Mouse (Mus musculus): Measurements from ENCODE around the gene Ncf4. TPM values are rescaled to one million over a fixed set of nuclear protein-coding genes. Genes with fewer than 3 reads are reported as not detected.
"Not testable (repeated sequence)": the region's sequence is repeated elsewhere in the genome, so short reads cannot be mapped to it uniquely, and the experiment has no call there.

Gene Ncf4
- polyA plus RNA-seq, 1 experiment from 2014 or later, result 3.1 TPM

DNA sequence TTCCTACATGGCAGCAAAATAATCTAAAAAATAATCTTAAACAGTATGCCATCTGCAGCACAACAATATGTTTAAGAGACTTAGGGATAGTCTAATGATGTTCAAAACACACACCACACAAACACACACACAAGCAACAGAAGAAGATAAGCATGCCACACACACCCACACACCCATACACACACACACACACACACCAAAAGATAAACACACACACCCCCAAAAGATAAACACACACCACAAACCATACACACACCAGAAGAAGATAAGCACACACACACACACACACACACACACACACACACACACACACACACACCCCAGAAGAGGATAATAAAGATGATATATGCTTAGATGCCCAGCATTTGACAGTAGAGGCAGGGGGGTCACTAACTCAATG lies 26.6 kb downstream of the Ncf4 start:
- no peaks in the 10 kb centered on the region for H3K9me3 ChIP-seq (ENCODE audit: low read length)
- no peak overlapping the region for H3K9ac ChIP-seq (replicated peaks; ENCODE audit: low read length)
- no peak overlapping the region for H3K4me3 ChIP-seq (ENCODE audit: low read length)
- no peaks in the 10 kb centered on the region for H3K27me3 ChIP-seq (ENCODE audit: insufficient read depth, low read length)
- no peaks in the 10 kb centered on the region for H3K4me1 ChIP-seq (ENCODE audit: insufficient read depth, low read length)
- H3K27ac ChIP-seq (ENCODE audit: low read length), result no peak overlapping the region
- no peak overlapping the region for H3K4me2 ChIP-seq (replicated peaks; ENCODE audit: low read depth, low read length)
- no peak for ATAC-seq (ENCODE audit: low FRiP score, low TSS enrichment)
- H3K36me3 ChIP-seq (ENCODE audit: insufficient read depth, low read length), result no peaks in the 10 kb centered on the region

DNA sequence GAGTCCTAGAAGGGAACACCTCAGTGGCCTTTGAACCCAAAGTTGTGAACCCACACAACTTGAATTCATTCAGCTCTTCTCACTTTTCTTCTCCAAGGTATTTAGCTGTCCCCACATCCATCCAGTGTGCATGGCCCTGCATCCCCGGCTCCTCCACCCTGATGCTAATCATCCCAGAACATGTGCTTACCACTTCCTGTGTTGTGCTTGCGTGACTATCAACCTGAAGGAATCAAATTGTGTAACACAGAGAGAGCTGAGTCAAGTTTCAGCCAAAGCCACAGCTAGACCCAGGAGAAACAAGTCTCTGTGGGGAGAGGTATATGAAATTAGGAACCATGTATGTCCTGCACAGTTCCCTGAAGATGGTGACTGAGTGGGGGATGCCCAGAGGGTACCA lies 33.7 kb downstream of the Ncf4 start:
- 60% methylated on average over 2 of the region's 2 CpGs for WGBS
- no peaks in the 10 kb centered on the region for H3K27me3 ChIP-seq (ENCODE audit: insufficient read depth, low read length)
- no peak overlapping the region for H3K27ac ChIP-seq (ENCODE audit: low read length)
- no peak for ATAC-seq (ENCODE audit: low FRiP score, low TSS enrichment)
- no peaks in the 10 kb centered on the region for H3K4me1 ChIP-seq (ENCODE audit: insufficient read depth, low read length)
- no peaks in the 10 kb centered on the region for H3K9me3 ChIP-seq (ENCODE audit: low read length)
- H3K36me3 ChIP-seq (ENCODE audit: insufficient read depth, low read length), result no peaks in the 10 kb centered on the region
- no peak overlapping the region for H3K4me3 ChIP-seq (ENCODE audit: low read length)
- H3K4me2 ChIP-seq (replicated peaks; ENCODE audit: low read depth, low read length), result no peak overlapping the region
- H3K9ac ChIP-seq (replicated peaks; ENCODE audit: low read length), result no peak overlapping the region

DNA sequence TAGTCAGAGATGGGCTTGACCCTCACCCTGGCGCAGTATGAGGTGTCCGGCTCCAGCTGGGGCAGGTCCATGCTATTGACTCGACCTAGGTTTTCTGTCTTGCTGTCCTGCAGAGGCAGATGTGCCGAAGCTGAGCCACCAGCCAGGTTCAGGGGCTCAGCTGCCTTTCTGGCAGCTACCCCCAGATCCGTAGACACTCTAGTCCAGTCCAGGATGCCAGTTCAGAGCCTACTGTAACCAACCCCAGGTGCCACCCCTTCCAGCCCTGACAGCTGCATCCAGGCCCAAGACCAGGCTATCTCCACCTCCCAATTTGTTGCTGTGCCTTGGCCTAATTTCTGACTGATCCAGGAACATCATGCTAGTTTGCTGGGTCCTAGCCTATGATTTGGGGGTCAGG lies 43.3 kb downstream of the Ncf4 start:
- H3K4me1 ChIP-seq (ENCODE audit: insufficient read depth, low read length), result peaks cover 3% of the 10 kb centered on the region; the same call in 1 of the 2 replicates
- H3K9ac ChIP-seq (replicated peaks; ENCODE audit: low read length), result no peak overlapping the region
- no peak overlapping the region for H3K27ac ChIP-seq (ENCODE audit: low read length)
- H3K9me3 ChIP-seq (ENCODE audit: low read length), result no peaks in the 10 kb centered on the region
- no peak for ATAC-seq (ENCODE audit: low FRiP score, low TSS enrichment)
- H3K4me2 ChIP-seq (replicated peaks; ENCODE audit: low read depth, low read length), result no peak overlapping the region
- no peaks in the 10 kb centered on the region for H3K27me3 ChIP-seq (ENCODE audit: insufficient read depth, low read length)
- H3K36me3 ChIP-seq (ENCODE audit: insufficient read depth, low read length), result no peaks in the 10 kb centered on the region
- no peak overlapping the region for H3K4me3 ChIP-seq (ENCODE audit: low read length)
- whole genome bisulfite sequencing, result 79% methylated on average over 5 of the region's 5 CpGs

DNA sequence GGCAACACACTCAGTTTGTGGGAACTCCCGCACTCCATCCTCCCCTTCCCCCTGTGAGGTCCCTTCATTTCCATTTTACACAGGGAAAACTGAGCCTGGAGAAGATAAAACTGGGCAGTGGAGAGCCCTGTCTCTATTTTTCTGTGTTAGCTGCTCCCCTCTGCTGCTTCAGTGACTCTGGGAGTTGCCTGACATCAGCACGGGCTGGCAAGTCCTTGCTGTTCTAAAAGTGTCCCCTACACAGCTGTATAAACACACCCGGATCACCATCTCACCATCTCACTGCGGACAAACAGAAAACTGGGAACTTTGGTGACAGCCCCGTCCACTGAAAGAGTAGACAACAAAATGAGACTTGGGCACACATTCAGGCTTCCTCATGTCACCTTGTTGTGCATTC lies 45.2 kb downstream of the Ncf4 start:
- ATAC-seq (ENCODE audit: low FRiP score, low TSS enrichment), result 0 out of 2 replicates have a peak, but pooled peaks have one; percentile 53
- H3K9ac ChIP-seq (replicated peaks; ENCODE audit: low read length); H3K4me1 ChIP-seq (ENCODE audit: insufficient read depth, low read length); H3K9me3 ChIP-seq (ENCODE audit: low read length); H3K36me3 ChIP-seq (ENCODE audit: insufficient read depth, low read length); H3K4me2 ChIP-seq (replicated peaks; ENCODE audit: low read depth, low read length); H3K4me3 ChIP-seq (ENCODE audit: low read length); H3K27me3 ChIP-seq (ENCODE audit: insufficient read depth, low read length); H3K27ac ChIP-seq (ENCODE audit: low read length): not testable (repeated sequence)
- WGBS, result 24% methylated on average over 5 of the region's 5 CpGs

DNA sequence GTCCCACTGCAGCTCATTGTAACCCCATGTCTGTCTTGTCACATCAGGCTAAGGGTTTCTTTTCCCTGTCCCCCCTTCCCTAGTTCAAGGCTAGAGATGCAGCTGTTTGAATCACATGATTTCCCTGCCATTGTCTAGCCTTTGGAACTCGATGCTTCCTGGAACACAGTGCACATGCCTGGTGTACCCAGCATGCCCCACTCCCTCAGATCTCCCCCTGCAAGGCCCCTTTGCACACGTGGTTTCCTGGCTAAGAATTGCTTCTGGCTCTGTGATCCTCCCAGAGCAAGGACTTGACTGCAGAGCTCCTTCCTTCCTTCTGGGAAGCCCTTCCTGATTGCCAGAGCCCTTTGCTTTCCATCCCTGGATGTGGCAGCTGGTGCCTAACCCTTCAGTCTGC lies 48.6 kb downstream of the Ncf4 start:
- H3K4me2 ChIP-seq (replicated peaks; ENCODE audit: low read depth, low read length); H3K9ac ChIP-seq (replicated peaks; ENCODE audit: low read length); H3K9me3 ChIP-seq (ENCODE audit: low read length); H3K4me1 ChIP-seq (ENCODE audit: insufficient read depth, low read length); H3K36me3 ChIP-seq (ENCODE audit: insufficient read depth, low read length); ATAC-seq (ENCODE audit: low FRiP score, low TSS enrichment); H3K4me3 ChIP-seq (ENCODE audit: low read length); H3K27me3 ChIP-seq (ENCODE audit: insufficient read depth, low read length): not testable (repeated sequence)
- 0 out of 2 replicates have a peak overlapping the region, but pooled peaks have one; percentile 29 for H3K27ac ChIP-seq (ENCODE audit: low read length)
- WGBS, result 4% methylated on average over 2 of the region's 2 CpGs

DNA sequence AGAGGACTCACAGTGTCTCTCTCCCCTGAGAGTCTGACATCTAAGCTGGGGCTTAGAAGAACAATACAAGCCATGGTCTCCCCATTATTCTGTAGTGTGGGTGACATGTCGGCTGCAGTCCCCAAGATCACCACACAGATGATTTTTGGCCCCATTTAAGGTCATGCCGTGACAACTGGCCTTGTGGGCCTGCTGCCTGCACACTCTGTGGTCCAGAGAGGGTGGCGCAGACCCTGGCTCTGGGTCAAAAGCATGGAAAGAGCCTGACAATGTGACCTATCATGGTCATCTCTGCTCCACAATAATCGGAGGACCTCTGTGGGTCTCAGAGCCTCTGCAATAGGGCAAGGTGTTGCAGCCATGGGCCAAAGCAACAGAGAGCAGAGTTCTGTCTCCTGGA lies 49.1 kb downstream of the Ncf4 start:
- Histone ChIP-seq H3K27ac (ENCODE audit: low read length) (no peak overlapping the region), H3K4me2 (replicated peaks; ENCODE audit: low read depth, low read length) (no peak overlapping the region), H3K4me1 (ENCODE audit: insufficient read depth, low read length) (peaks cover 4% of the 10 kb centered on the region; the same call in 1 of the 2 replicates), H3K27me3 (ENCODE audit: insufficient read depth, low read length) (no peaks in the 10 kb centered on the region), H3K4me3 (ENCODE audit: low read length) (no peak overlapping the region), H3K36me3 (ENCODE audit: insufficient read depth, low read length) (no peaks in the 10 kb centered on the region), H3K9me3 (ENCODE audit: low read length) (no peaks in the 10 kb centered on the region), H3K9ac (replicated peaks; ENCODE audit: low read length) (no peak overlapping the region)
- ATAC-seq (ENCODE audit: low FRiP score, low TSS enrichment), result no peak
- WGBS, result 78% methylated on average over 4 of the region's 4 CpGs

DNA sequence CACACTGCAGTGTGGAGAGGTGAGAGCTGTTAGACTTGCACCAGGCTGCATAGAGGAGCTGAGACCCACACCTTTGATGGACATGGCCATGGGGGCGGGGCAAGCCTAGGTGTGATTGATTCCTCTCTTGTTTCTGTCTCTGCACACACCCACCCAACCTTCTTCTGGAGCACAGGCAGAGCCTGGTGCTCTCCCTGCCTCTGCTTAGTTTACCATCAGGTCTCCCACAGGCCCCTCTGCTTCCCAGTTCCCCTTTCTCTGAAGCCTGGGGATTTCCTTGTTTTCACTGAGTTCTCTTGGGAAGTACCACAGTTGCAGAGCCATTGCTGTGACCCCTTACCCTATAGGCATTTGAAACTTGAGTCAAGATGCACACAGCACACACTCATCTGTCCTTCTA lies 54.0 kb downstream of the Ncf4 start:
- ATAC-seq (ENCODE audit: low FRiP score, low TSS enrichment), result no peak
- Histone ChIP-seq H3K4me3 (ENCODE audit: low read length) (no peak overlapping the region), H3K36me3 (ENCODE audit: insufficient read depth, low read length) (no peaks in the 10 kb centered on the region), H3K27me3 (ENCODE audit: insufficient read depth, low read length) (no peaks in the 10 kb centered on the region), H3K4me2 (replicated peaks; ENCODE audit: low read depth, low read length) (no peak overlapping the region), H3K9me3 (ENCODE audit: low read length) (no peaks in the 10 kb centered on the region), H3K27ac (ENCODE audit: low read length) (no peak overlapping the region), H3K4me1 (ENCODE audit: insufficient read depth, low read length) (no peaks in the 10 kb centered on the region), H3K9ac (replicated peaks; ENCODE audit: low read length) (no peak overlapping the region)
- 83% methylated on average over 1 of the region's 1 CpGs for WGBS

DNA sequence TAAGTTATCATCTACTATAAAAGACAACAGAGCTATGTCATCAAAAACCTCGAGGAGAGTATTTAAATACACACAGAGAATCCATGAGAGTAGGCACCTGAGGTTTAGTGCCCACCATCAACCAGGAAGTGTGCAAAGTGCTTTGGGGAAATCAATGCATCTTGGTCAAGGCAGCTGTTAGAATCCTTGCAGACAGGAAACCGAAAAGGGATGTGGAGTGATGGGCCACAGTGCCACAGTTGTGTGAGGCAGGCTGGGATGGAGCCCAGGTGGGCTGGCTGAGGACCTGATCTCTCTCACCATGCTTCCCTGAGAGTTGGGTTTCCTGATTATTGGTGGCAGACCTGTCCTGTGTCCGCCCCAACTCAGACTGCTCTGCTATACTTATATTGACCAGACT lies 55.0 kb downstream of the Ncf4 start:
- no peak overlapping the region for H3K9ac ChIP-seq (replicated peaks; ENCODE audit: low read length)
- no peak overlapping the region for H3K4me2 ChIP-seq (replicated peaks; ENCODE audit: low read depth, low read length)
- H3K27me3 ChIP-seq (ENCODE audit: insufficient read depth, low read length), result no peaks in the 10 kb centered on the region
- H3K27ac ChIP-seq (ENCODE audit: low read length), result no peak overlapping the region
- ATAC-seq (ENCODE audit: low FRiP score, low TSS enrichment), result no peak
- WGBS, result 81% methylated on average over 3 of the region's 3 CpGs
- H3K9me3 ChIP-seq (ENCODE audit: low read length), result no peaks in the 10 kb centered on the region
- no peak overlapping the region for H3K4me3 ChIP-seq (ENCODE audit: low read length)
- no peaks in the 10 kb centered on the region for H3K36me3 ChIP-seq (ENCODE audit: insufficient read depth, low read length)
- no peaks in the 10 kb centered on the region for H3K4me1 ChIP-seq (ENCODE audit: insufficient read depth, low read length)

DNA sequence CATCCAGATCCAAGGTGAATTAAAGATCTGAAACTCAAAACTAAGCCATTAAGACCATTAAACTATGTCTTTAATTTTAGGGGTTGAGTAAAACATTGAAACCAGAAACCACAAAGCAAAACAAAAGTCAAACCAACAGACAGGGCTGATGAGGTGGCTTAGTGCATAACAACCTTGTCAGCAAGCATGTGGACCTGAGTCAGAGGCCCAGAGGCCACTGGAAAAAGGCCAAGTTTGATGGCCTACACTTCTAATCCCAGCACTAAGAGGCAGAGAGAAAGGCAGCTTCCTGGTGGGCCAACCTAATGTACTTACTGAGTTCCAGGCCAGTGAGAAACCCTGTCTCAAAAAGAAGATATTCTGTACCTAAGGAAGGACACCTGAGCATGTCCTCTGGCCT lies 56.2 kb downstream of the Ncf4 start:
- Histone ChIP-seq H3K27me3 (ENCODE audit: insufficient read depth, low read length) (no peaks in the 10 kb centered on the region), H3K9me3 (ENCODE audit: low read length) (no peaks in the 10 kb centered on the region), H3K4me2 (replicated peaks; ENCODE audit: low read depth, low read length) (no peak overlapping the region), H3K9ac (replicated peaks; ENCODE audit: low read length) (no peak overlapping the region), H3K36me3 (ENCODE audit: insufficient read depth, low read length) (no peaks in the 10 kb centered on the region), H3K27ac (ENCODE audit: low read length) (no peak overlapping the region), H3K4me3 (ENCODE audit: low read length) (no peak overlapping the region), H3K4me1 (ENCODE audit: insufficient read depth, low read length) (no peaks in the 10 kb centered on the region)
- no peak for ATAC-seq (ENCODE audit: low FRiP score, low TSS enrichment)

DNA sequence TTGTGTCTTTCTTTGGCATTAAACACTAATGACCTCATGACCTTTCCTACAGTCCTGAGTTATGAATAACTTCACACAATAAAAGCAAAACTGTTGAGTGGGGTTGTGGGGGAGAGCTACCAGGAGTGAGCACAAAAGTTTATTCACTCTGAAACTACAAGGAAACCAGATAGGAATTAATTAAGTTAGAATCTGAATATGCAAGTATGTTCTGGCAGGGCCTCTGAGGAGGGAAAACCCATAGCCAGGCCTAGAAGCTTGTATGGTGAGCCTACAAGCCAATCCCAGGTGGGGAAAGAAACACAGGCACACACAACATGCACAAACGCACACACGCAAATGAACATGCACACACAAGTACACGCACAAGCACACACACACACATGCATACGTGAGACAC lies 58.1 kb downstream of the Ncf4 start:
- no peak for ATAC-seq (ENCODE audit: low FRiP score, low TSS enrichment)
- no peak overlapping the region for H3K4me3 ChIP-seq (ENCODE audit: low read length)
- H3K4me2 ChIP-seq (replicated peaks; ENCODE audit: low read depth, low read length), result no peak overlapping the region
- H3K27ac ChIP-seq (ENCODE audit: low read length), result no peak overlapping the region
- H3K36me3 ChIP-seq (ENCODE audit: insufficient read depth, low read length), result no peaks in the 10 kb centered on the region
- H3K9ac ChIP-seq (replicated peaks; ENCODE audit: low read length), result no peak overlapping the region
- no peaks in the 10 kb centered on the region for H3K9me3 ChIP-seq (ENCODE audit: low read length)
- no peaks in the 10 kb centered on the region for H3K27me3 ChIP-seq (ENCODE audit: insufficient read depth, low read length)
- H3K4me1 ChIP-seq (ENCODE audit: insufficient read depth, low read length), result no peaks in the 10 kb centered on the region
- WGBS, result 94% methylated on average over 4 of the region's 4 CpGs

Measured in kidney, embryonic 16.5 days (tissue).